Mouse (Mus musculus) olfactory bulb, adult 2 months (tissue): Measurements from ENCODE around the gene Gm21833. TPM values are rescaled to one million over a fixed set of nuclear protein-coding genes. Genes with fewer than 3 reads are reported as not detected.
"Not testable (repeated sequence)": the region's sequence is repeated elsewhere in the genome, so short reads cannot be mapped to it uniquely, and the experiment has no call there.

Experiments
- H3K27ac ChIP-seq: fragments of 200-500 bp; 2 replicates; pipeline ENCODE4 v1.5.1; 2012; ENCODE audit warnings: low read depth, low read length; ENCODE audit not compliant: insufficient read depth
- H3K4me1 ChIP-seq: fragments of 200-500 bp; 2 replicates; pipeline ENCODE4 v1.6.1; 2012; ENCODE audit warnings: low read length; ENCODE audit not compliant: control insufficient read depth, insufficient read depth
- H3K4me3 ChIP-seq: fragments of 200-500 bp; 2 replicates; pipeline ENCODE4 v1.5.1; 2012; ENCODE audit warnings: mild to moderate bottlenecking, low read depth, low read length, moderate library complexity; ENCODE audit not compliant: insufficient read depth
- CTCF ChIP-seq: fragments of 200-500 bp; IDR thresholded peaks from 2 replicates; pipeline ENCODE4 v1.5.1; 2012; ENCODE audit warnings: low read depth, mild to moderate bottlenecking, low read length, moderate library complexity; ENCODE audit not compliant: insufficient read depth
- POLR2A ChIP-seq: fragments of 200-500 bp; IDR thresholded peaks from 2 replicates; pipeline ENCODE4 v1.6.1; 2012; ENCODE audit warnings: mild to moderate bottlenecking, low read depth, low read length, moderate library complexity; ENCODE audit not compliant: insufficient read depth
- WGBS: fragments of 180-500 bp; shearing (Covaris S2); methylation state at CpG from one replicate; pipeline ENCODE4 v1.1.7; 2018; 5-methylcytosine and 5-hydroxymethylcytosine counted together
- polyA plus RNA-seq: library from polyadenylated mRNA; stranded (reverse); fragments of >200 nt; gene quantifications from 2 replicates; pipeline ENCODE4 v1.2.4, GENCODE M21; 2012; ENCODE audit warnings: low replicate concordance; ENCODE audit not compliant: missing spikeins, insufficient read depth, insufficient read length

Gene Gm21833
- not detected in 2 replicates for polyA plus RNA-seq

DNA sequence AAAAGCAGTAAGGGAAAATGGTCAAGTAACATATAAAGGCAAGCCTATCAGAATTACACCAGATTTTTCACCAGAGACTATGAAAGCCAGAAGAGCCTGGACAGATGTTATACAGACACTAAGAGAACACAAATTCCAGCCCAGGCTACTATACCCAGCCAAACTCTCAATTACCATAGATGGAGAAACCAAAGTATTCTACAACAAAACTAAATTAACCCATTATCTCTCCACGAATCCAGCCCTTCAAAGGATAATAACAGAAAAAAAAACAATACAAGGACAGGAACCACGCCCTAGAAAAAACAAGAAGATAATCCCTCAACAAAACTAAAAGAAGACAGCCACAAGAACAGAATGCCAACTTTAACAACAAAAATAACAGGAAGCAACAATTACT lies at the start of gene Gm21833:
TSS of gene Gm21833 (plus strand) at position 301 of the 400 bp plus-strand sequence.
- H3K4me3 ChIP-seq, H3K27ac ChIP-seq, H3K4me1 ChIP-seq: not testable (repeated sequence)
- WGBS, result 84% methylated on average over 2 of the region's 2 CpGs

DNA sequence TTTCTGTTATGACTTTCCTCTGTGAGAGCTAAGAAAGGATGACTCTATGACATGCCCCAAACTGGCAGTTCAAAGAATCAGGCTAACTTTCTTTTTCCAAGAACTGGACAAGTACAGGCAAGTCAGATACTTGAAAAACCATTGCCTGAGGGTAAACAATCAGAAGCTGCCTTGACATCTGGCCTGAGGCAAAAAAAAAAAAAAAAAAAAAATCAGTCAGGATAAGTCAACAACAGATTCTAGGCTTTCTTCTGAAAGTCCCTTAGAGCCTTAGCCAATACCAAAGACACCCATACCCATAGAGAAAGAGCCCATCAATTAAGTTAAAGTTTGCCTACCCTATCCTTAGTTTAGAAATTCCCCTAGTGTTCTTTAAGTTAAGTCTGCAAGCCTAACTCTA lies 38.7 kb upstream of the Gm21833 start:
- H3K4me1 ChIP-seq, result no peaks in the 10 kb centered on the region
- H3K4me3 ChIP-seq, result no peak overlapping the region
- H3K27ac ChIP-seq, result no peak overlapping the region
- TF ChIP-seq POLR2A (no peak), CTCF (no peak)

DNA sequence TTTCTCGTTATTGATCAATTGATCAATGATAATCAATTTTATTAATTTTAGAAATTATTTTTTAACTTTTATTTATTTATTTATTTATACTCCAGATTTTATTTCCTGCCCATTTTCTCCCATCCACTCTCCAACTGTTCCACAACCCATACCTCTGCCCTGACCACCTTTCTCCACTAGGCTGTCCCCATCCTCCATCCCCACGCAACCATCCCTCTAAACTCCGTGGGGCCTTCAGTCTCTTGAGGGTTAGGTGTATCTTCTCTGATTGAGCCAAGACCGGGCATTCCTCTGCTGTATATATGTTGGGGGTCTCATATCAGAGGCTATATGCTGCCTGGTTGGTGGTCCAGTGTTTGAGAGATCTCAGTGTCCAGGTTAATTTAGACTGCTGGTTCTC lies 31.7 kb upstream of the Gm21833 start:
- H3K4me3 ChIP-seq, result no peak overlapping the region
- WGBS, result 89% methylated on average over 4 of the region's 4 CpGs
- no peak for TF ChIP-seq POLR2A
- TF ChIP-seq CTCF, result no peak
- H3K4me1 ChIP-seq, result no peaks in the 10 kb centered on the region
- H3K27ac ChIP-seq, result no peak overlapping the region

DNA sequence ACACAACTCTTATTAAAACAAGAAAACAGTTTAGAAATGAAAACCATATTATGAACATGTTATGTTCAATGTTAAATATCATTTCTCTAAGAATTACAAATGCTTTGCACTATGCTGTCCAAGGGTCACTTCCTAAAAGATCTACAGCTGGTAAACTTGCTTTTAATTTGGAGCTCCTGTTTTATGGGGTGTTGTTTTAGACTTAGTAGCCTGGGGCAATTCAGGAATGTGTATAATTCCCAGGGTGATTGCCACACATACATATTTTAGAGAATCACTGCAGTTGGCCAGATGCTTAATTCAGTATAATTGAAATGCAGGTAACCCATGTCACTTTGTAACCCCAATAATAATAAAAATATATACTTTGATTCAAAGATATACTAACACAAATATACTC lies 12.9 kb upstream of the Gm21833 start:
- TF ChIP-seq CTCF, result no peak
- no peak for TF ChIP-seq POLR2A
- no peak overlapping the region for H3K4me3 ChIP-seq
- H3K4me1 ChIP-seq, result no peaks in the 10 kb centered on the region
- no peak overlapping the region for H3K27ac ChIP-seq

DNA sequence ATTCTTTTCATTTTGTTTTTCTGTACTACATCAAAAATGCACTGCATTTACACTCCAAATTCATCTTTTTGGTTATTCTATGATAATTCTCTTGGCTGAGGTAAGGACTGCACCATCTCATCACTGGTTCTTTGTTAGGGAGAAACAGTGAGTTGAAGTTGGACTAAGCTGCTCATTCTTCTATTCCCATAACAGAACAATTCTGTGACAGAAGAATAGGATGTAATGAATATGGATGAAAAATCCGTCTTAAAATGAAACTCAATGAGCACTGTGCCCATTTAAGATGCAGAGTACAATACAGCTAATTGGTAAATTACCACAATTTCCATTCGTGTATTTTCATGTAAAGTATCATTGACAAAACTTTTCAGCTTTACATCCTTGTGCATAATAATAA lies 11.6 kb upstream of the Gm21833 start:
- no peaks in the 10 kb centered on the region for H3K4me1 ChIP-seq
- H3K27ac ChIP-seq, result no peak overlapping the region
- WGBS, result 42% methylated on average over 2 of the region's 2 CpGs
- no peak overlapping the region for H3K4me3 ChIP-seq
- TF ChIP-seq CTCF (no peak), POLR2A (no peak)

DNA sequence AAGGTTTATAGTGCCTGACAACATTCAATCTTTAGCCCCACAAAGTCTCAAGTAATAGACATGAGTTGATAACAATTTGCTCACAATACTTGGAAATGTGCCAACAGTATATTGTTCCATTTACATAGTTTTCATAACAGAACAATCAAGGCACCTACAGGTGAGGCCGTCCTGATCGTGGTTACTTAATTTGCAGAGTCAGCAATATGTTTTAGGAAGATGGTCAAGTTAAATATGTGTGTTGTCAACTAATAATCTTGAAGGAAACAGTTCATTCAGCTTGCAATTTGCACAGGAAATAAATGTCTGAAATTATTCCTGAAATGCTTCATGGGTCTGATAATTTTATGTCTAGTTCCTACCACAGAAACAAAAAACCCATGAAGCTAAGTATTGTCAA lies 27.6 kb downstream of the Gm21833 start:
- H3K4me3 ChIP-seq, result no peak overlapping the region
- WGBS, result 88% methylated on average over 2 of the region's 2 CpGs
- TF ChIP-seq CTCF (no peak), POLR2A (no peak)
- no peak overlapping the region for H3K27ac ChIP-seq
- no peaks in the 10 kb centered on the region for H3K4me1 ChIP-seq

DNA sequence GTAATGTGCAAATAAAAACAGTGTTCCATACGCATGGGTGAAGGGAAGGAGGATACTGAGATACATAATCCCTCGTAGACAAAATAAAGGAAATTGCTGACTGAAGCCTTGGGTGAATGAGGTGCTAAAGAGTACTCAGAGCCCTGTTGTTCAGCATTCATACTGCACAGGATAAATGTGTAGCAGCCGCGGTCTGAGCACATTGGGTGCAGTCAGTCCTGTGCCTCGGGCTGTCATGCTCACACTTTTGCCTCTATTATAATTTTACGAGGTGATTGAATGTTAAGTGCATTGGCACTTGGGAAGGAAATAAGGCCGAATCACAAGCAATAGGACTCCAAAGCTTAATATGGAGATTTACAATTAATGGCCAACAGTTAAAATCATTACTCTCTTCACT lies 36.4 kb downstream of the Gm21833 start:
- Histone ChIP-seq H3K4me1 (no peaks in the 10 kb centered on the region), H3K27ac (no peak overlapping the region), H3K4me3 (no peak overlapping the region)
- WGBS, result 60% methylated on average over 7 of the region's 7 CpGs
- TF ChIP-seq CTCF (no peak), POLR2A (no peak)
